Mouse (Mus musculus) brain, embryonic 14.5 days (tissue): ENCODE results near the gene Slc22a3.

ENCODE experiments used
- CTCF ChIP-seq: fragments of 200-500 bp; IDR thresholded peaks from 2 replicates; pipeline ENCODE4 v1.5.1; 2012; ENCODE audit warnings: inconsistent platforms, mild to moderate bottlenecking, moderate library complexity, borderline replicate concordance; ENCODE audit not compliant: insufficient read depth, insufficient read length; ENCODE audit errors: extremely low read depth
- POLR2A ChIP-seq: fragments of 200-500 bp; IDR thresholded peaks from 2 replicates; pipeline ENCODE4 v1.6.1; 2012; ENCODE audit warnings: mild to moderate bottlenecking, inconsistent platforms, borderline replicate concordance; ENCODE audit not compliant: poor library complexity, insufficient read depth, insufficient read length, severe bottlenecking; ENCODE audit errors: extremely low read depth

GRCm38 (mm10) chr17:12513107-12513923, 5.8 kb upstream of the Slc22a3 start:
- no peak for TF ChIP-seq CTCF
- TF ChIP-seq POLR2A: no peak
